Mouse (Mus musculus) colon, adult 2 months (tissue): ENCODE results near the gene Slc9a5. TPM values are rescaled to one million over a fixed set of nuclear protein-coding genes. Genes with fewer than 3 reads are reported as not detected.

Source experiments
- polyA plus RNA-seq: library from polyadenylated mRNA; depleted of rRNA; stranded (reverse); fragments of >200 nt; gene quantifications from 2 replicates; pipeline ENCODE4 v1.2.3, GENCODE M21; 2012; rRNA removed

Gene Slc9a5
- 9.1 and 11.1 TPM in 2 replicates for polyA plus RNA-seq

DNA sequence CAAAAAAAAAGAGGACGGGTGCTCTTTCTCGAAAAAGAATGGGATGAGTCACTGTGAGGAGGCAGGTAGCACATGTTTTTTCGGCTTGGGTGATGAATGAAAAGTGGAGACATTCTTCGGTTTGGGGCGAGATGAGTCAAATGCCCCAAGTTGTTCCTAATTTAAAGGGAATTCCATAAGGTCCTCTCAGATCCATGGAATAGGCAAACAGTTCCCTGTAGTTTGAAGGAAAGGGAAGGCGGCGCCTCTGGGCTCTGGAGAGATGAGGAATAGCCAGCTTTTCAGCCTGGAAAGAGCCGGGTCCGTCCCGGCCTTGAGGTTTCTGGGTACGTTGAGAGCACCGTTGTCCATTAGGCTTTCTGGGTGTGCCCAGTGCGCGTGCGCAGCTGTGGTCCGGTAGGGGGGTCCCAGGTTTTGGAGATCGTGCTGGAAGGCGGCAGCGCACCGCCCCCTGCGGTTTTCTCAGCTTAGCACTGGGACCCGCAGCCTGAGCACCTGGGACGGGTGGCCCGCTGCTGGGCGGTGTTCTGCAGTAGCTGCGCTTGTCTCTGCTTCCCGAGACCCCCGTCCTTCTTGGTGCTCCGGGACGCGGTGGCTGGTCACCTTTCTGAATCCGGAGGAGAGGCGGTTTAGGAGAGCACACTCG lies at the start of gene Slc9a5:
TSS of gene Slc9a5 (plus strand) at position 394 of the 646 bp plus-strand sequence.

DNA sequence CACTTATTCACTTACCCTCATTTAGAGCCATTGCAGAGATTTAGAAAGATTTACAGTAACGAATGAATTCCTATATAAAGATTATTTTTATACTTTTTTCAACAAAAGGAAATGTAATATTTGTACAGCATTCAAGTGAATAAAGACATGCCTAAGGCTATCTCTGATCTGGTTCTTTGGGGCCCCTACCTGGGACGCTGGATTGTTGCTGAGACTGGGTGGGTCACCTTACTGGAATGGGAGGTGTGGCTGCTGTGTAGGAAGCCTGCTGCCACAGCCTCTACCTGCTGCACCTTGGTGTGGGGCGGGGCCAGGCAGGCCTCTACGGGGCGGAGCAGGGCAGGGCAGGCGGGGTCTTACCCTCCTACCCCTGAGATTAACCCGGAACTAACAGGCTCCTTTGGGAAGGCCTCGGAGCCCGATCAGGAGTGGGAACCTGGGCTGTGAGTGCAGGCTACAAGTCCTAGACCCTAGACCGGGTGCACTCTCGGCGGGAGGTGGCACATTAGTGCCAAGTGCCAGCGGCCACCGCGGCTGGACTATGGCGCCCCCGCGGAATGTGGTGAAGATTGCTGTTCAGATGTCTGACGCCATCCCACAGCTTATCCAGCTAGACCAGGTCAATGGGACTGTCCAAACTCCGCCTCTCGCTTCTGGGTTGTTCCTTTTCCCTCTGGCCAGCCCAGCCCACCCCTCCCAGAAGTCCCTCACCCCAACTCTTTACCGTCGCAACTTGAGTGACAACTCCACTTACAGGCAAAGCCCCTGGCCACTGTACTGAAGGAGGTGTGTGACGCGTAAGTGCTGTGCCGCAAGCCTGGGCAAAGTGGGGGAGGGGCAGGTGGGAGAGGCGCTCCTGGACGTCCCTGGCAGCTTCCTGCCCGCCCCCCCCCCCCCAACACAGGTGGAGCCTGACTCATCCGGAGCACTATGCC lies 43.2 kb upstream of the Slc9a5 start, which contains the start of gene Elmo3:
TSS of gene Elmo3 (plus strand) at position 391 of the 935 bp plus-strand sequence.

GRCm38 (mm10) chr8:105326141-105326672 lies 22.4 kb upstream of the Slc9a5 start, which contains the start of the genes Lrrc29 and Tmem208:
Gene Lrrc29 (minus strand): TSS chr8:105326278.
Gene Tmem208 (plus strand): TSS chr8:105326354.

DNA sequence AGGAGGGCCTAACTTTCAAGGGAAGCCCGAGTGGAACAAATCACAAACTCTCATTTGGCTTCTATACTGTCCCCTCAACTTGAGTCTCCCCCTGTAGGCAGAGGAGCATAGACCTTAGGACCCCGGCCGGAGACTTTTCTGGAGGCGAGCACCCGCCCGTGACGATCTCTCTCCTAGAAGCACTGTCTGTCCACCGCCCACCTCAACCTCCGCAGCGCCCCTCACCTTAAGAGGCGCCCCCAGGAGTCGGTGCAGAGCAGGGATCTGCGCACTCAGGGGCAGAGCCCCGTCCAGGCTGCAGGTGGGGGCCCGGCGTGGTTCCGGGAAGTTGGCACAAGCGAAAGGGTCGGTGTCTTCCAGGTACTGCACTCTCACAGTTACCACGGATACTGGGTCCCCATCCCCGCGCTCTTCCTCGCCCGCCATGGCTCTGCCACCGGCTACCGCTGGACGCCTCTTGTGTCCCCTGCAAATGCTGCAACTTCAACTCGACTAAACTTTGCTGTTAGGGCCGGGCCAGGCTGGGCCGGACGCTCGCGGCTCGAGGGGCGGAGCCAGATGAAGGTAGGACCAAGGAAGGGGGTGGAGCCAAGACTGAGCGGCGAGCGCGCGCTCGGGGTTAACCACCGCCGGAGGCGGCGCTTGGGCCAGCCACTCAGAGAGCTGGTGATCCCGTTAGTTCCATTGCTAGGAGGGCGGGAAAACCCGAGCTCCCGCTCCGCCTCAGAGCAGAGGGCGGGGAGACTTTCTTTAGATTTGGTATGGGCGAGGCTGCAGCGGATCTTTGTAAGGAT lies 1.0 kb upstream of the Slc9a5 start, which contains the start of gene Fhod1:
TSS of gene Fhod1 (minus strand) at position 526 of the 794 bp plus-strand sequence.

GRCm38 (mm10) chr8:105373032-105373431 lies 24.4 kb downstream of the Slc9a5 start, which contains the start of gene Plekhg4:
Gene Plekhg4 (plus strand): TSS chr8:105373274.

DNA sequence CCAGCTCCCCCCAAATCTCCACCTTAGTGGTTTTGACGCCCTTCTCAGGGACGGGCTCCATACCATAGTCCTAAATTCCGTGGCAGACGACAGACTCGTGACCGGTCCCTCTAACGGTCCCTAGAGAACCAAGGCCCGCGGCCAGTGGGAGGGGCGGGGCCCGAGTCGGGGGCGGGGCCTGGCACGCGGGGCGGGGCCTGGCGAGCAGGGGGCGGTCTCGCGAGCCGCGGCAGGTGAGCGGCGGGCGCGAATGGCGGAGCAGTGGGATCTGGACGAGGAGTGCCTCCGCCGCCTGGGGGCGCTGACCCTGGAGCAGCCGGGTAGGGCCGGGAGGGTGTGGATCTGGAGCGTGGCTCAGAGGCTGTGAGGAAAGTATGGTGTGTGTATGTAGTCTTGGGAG lies 64.7 kb downstream of the Slc9a5 start, which contains the start of the genes Kctd19 and Lrrc36:
TSS of gene Kctd19 (minus strand) at position 112 of the 400 bp plus-strand sequence.
TSS of gene Lrrc36 (plus strand) at position 181 of the 400 bp plus-strand sequence.

Other genes with a start within 250 kb of the Slc9a5 start
- not detected in 2 replicates for gene Ces4a, start 217.0 kb upstream of the Slc9a5 start, polyA plus RNA-seq
- gene Cbfb, start 178.2 kb upstream of the Slc9a5 start, polyA plus RNA-seq = 6.9 and 10.0 TPM in 2 replicates
- 14.8 and 16.9 TPM in 2 replicates for gene D230025D16Rik, start 123.7 kb upstream of the Slc9a5 start, polyA plus RNA-seq
- 35.2 and 44.8 TPM in 2 replicates for gene B3gnt9, start 93.7 kb upstream of the Slc9a5 start, polyA plus RNA-seq
- 129 and 138 TPM in 2 replicates for gene Tradd, start 84.2 kb upstream of the Slc9a5 start, polyA plus RNA-seq
- 32.7 and 38.4 TPM in 2 replicates for gene Fbxl8, start 84.2 kb upstream of the Slc9a5 start, polyA plus RNA-seq
- 2.5 and 2.8 TPM in 2 replicates for gene Hsf4, start 79.0 kb upstream of the Slc9a5 start, polyA plus RNA-seq
- gene Nol3, start 72.7 kb upstream of the Slc9a5 start, polyA plus RNA-seq = 3.5 and 4.6 TPM in 2 replicates
- gene 4931428F04Rik, start 59.0 kb upstream of the Slc9a5 start, polyA plus RNA-seq = 4.0 TPM in 2 replicates
- 2.5 and 4.1 TPM in 2 replicates for gene Exoc3l, start 52.7 kb upstream of the Slc9a5 start, polyA plus RNA-seq
- gene E2f4, start 51.2 kb upstream of the Slc9a5 start, polyA plus RNA-seq = 125 and 134 TPM in 2 replicates
- 87.8 and 103 TPM in 2 replicates for gene Elmo3, start 43.2 kb upstream of the Slc9a5 start, polyA plus RNA-seq
- gene Lrrc29, start 22.6 kb upstream of the Slc9a5 start, polyA plus RNA-seq = 7.6 and 9.6 TPM in 2 replicates
- 89.6 and 121 TPM in 2 replicates for gene Tmem208, start 22.5 kb upstream of the Slc9a5 start, polyA plus RNA-seq
- gene Fhod1, start 890 bp upstream of the Slc9a5 start, polyA plus RNA-seq = 40.7 and 41.1 TPM in 2 replicates
- 0.37 and 0.56 TPM in 2 replicates for gene Plekhg4, start 24.4 kb downstream of the Slc9a5 start, polyA plus RNA-seq
- gene Kctd19, start 64.7 kb downstream of the Slc9a5 start, polyA plus RNA-seq = 0.05 TPM in 1 of 2 replicates, not detected in the other
- 0.16 and 0.56 TPM in 2 replicates for gene Lrrc36, start 64.7 kb downstream of the Slc9a5 start, polyA plus RNA-seq
- 319 and 403 TPM in 2 replicates for gene Tppp3, start 122.7 kb downstream of the Slc9a5 start, polyA plus RNA-seq
- gene Zdhhc1, start 148.1 kb downstream of the Slc9a5 start, polyA plus RNA-seq = 52.7 and 54.0 TPM in 2 replicates
- 624 and 727 TPM in 2 replicates for gene Hsd11b2, start 169.9 kb downstream of the Slc9a5 start, polyA plus RNA-seq
- gene Atp6v0d1, start 217.2 kb downstream of the Slc9a5 start, polyA plus RNA-seq = 104 and 120 TPM in 2 replicates